ENCODE assay signal across 12 mouse cellular contexts in the genomic region with DNA sequence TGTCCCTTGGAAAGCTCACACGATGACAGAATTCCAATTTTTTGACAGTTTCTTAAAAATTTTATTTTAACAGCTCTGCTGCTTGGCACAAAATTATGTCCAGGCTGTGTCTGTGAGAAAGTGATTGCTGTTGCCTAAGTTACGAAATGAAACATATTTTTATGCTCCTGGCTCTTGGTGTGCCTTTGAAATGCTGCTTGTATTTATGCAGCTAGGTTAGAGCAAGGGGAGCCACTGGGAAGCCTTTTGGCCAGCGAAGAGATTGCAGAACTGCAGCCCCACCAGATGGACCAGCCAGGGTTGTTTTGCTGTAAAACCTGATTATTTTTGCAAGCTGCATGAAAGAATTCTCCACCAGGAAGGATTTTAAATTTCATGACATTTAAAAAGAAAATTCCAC. TPM values are rescaled to one million over a fixed set of nuclear protein-coding genes. Genes with fewer than 3 reads are reported as not detected.
A peak's percentile ranks its signal among the peaks of the same experiment; 100 is the strongest.
DNase-seq lines count a peak whose midpoint lies in the region.
"Had no signal": no experiment of that assay in that cellular context is flagged by ENCODE, and none has a peak within 500 bp of the region (broad histone marks: within the 10 kb centered on the region; RNA-seq: fewer than 3 reads in every experiment).

No protein-coding gene starts in this region.

- peak; percentile 52 to 58 for DNase-seq in cerebellum, postnatal 10 days
- no peak for DNase-seq in cerebellum, postnatal 4 days (ENCODE audit: low spot score in 2 of 2)
- peak; percentile 8 for DNase-seq in lung, postnatal 36 days
- no peak for DNase-seq in lung, adult 18-20 months
- peak; percentile 7 to 23 for DNase-seq in left cerebral cortex, adult 18-20 months (ENCODE audit: low spot score in 2 of 2)
- DNase-seq in telencephalon, adult 2 months (ENCODE audit: low read depth, low spot score) = peak; percentile 82
- no peak for DNase-seq in testis, postnatal 14 days (ENCODE audit: low spot score)
- no peak for DNase-seq in ovary, postnatal 36 days (ENCODE audit: low spot score)
- DNase-seq: cerebellum, adult 11 months; gastrocnemius, postnatal 36 days had no signal

RNA-seq across cellular contexts. Expression of gene 1810046K07Rik, which starts 23.6 kb away (rescaled TPM):
- total RNA-seq in left cerebral cortex, adult 18-20 months (2021) = not detected
- total RNA-seq: ES-E14; gastrocnemius, postnatal 36 days; hematopoietic stem cell, adult 5-6 weeks had no signal

RNA-seq across cellular contexts. Expression of gene Colca2, which starts 26.8 kb away (rescaled TPM):
- 1 to 10 TPM in 1 of 2 experiments, under 1 TPM in 1; 0.86 to 1.5 TPM for total RNA-seq in left cerebral cortex, adult 18-20 months (2021)

Comparison
In these comparisons a context has a peak if more than half of its experiments do, and no peak if none do; other contexts are left out.
1. DNase-seq: peak in cerebellum, postnatal 10 days (2 of 2), lung, postnatal 36 days (single experiment), left cerebral cortex, adult 18-20 months (2 of 2) and telencephalon, adult 2 months (single experiment); none in cerebellum, postnatal 4 days (0 of 2), lung, adult 18-20 months (0 of 2), testis, postnatal 14 days (single experiment) and ovary, postnatal 36 days (single experiment).